Mouse (Mus musculus) splenic B cell, adult 2 months (primary cell): ENCODE data around the gene Mboat7.
A peak's percentile ranks its signal among the peaks of the same experiment; 100 is the strongest.
"Not testable (repeated sequence)": the region's sequence is repeated elsewhere in the genome, so short reads cannot be mapped to it uniquely, and the experiment has no call there.

Experiments
- DNase-seq: peaks from one replicate; pipeline ENCODE4 v3.0.0-alpha.2; 2011; ENCODE audit warnings: low read depth, low spot score
- H3K27me3 ChIP-seq: 2 replicates; pipeline ENCODE4 v1.6.1; 2012; ENCODE audit warnings: mild to moderate bottlenecking, low read length, moderate library complexity, mixed read lengths; ENCODE audit not compliant: control insufficient read depth, poor library complexity, insufficient read depth, severe bottlenecking
- H3K36me3 ChIP-seq: 2 replicates; pipeline ENCODE4 v1.6.1; 2012; ENCODE audit warnings: mild to moderate bottlenecking, low read length, moderate library complexity, mixed read lengths; ENCODE audit not compliant: control insufficient read depth, poor library complexity, insufficient read depth, severe bottlenecking

Gene Mboat7

DNA sequence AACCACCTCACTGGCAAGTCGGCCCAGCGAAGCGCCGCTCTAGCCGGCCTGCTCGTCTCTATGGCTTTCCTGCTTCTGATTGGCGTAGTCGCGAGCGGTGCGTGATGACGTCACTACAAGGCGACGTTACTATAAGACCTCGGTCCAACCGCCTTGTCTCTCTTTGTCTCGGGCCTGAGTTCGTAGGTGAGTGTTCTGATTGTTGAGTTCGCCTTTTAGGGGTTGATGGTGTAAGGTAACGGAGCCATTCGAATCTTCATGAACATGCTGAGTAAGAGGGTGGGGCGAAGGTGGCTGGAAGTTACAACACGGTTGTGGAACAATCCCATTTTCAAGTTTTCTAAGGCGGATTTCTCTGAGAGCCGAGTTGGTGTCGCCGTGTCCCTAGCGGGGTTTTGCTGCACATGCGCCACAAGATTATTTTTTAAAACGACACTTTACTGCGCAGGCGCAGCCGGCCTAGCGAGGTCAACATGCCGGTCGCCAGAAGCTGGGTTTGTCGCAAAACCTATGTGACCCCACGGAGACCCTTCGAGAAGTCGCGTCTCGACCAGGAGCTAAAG lies 10.6 kb upstream of the Mboat7 start, which contains the start of gene Rps9:
Gene Rps9 (plus strand): TSS at position 115 of the 563 bp plus-strand sequence.
- H3K36me3 ChIP-seq: peaks cover 2% of the 10 kb centered on the region; the same call in 1 of the 2 replicates
- H3K27me3 ChIP-seq: no peaks in the 10 kb centered on the region
- DNase-seq: peak; percentile 99

GRCm38 (mm10) chr7:3703148-3703878 lies 10.0 kb upstream of the Mboat7 start:
- peak; percentile 31 for DNase-seq
- Histone ChIP-seq H3K36me3 (peaks cover 5% of the 10 kb centered on the region; the same call in 1 of the 2 replicates), H3K27me3 (no peaks in the 10 kb centered on the region)

DNA sequence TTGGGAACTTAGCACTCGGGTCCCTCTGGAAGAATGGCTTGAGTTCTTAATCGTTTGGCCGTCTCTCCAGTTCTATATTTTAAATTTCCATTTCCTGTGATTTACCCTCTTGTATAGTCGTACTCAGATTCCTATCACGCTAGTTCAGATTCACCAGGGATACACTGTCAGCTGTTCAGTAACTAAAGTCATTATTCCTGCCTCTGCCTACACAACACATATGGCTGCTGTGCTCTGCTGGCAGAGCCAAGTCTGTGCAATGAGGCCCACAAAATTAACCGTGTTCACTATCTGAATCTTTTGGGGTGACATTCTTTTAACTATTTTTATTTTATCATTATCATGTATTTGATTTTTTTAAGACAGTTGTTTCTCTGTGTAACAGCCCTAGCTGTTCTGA lies 5.1 kb upstream of the Mboat7 start:
- no peak for DNase-seq
- peaks cover 4% of the 10 kb centered on the region for H3K36me3 ChIP-seq
- H3K27me3 ChIP-seq: no peaks in the 10 kb centered on the region

- H3K36me3 ChIP-seq, DNase-seq, H3K27me3 ChIP-seq: not testable (repeated sequence)
Measured at GRCm38 (mm10) chr7:3694949-3695305, 1.6 kb upstream of the Mboat7 start.

DNA sequence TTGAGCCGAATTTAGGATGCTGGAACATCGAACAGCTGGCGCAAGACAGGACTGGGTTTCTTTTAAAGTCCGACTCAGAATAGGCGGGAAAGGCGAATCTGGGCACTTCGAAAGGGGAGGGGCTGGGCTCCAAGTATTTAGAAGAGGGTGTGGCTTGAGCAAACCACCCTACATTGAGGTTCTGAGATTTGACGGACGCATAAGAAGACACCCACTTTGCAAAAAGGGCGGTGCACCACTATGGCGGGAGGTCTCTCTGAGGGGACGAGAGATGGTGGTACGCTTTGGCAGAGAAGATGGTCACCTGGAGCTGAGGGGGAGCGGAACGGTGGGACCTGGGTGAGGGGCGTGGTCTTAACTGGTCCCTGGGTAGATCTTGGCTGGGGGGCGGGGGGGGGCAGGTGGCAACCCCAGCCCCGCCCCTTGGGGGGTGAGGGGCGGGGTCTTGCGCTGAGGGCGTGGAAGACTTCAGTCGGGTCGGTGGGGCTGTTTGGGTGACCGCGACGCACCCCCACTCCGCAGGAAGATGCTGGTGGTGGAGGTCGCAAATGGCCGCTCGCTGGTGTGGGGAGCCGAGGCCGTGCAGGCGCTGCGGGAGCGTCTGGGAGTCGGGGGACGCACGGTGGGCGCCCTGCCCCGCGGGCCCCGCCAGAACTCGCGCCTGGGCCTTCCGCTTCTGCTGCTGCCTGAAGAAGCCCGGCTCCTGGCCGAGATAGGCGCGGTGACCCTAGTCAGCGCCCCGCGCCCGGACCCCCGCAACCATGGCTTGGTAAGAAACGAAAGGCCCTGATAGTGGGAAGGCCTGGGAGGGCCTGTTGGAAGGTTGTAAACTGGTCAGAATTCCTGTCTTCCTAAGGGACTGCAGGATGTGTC lies 989 bp upstream of the Mboat7 start:
- peaks cover 7% of the 10 kb centered on the region for H3K36me3 ChIP-seq
- DNase-seq: peak; percentile 89
- H3K27me3 ChIP-seq: no peaks in the 10 kb centered on the region

GRCm38 (mm10) chr7:3693809-3694075 lies 419 bp upstream of the Mboat7 start:
- no peaks in the 10 kb centered on the region for H3K27me3 ChIP-seq
- peaks cover 7% of the 10 kb centered on the region for H3K36me3 ChIP-seq
- no peak for DNase-seq

DNA sequence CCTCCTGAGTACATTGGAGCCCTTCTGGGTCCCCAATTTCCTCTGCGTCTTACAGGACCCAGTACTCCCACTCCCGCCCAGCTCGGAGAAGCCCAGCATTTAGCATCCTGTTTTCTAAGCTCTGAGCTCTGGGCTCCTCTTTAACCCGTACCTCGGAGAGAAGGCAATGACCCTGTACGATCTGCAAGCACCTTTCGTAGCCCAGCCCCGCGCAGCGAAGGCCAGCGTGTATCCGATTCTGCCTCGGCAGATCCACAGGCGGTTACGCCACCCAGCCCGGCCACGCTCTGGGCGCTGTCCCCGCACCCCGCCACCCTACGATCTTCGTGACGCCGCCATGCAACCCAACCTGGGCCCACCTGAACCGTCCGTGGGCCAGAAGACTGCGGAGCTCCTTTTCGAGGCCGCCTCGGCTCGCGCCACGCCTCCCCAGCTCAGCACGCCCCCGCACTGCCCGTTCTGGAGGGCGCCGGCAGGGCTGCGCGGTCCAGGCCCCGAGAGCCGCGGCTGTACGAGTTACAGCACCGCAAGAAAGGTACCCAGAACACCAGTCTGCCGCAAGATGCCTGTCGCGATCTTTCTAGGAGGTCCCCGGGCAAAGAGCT lies 839 bp downstream of the Mboat7 start, which contains the start of gene Tsen34:
Gene Tsen34 (plus strand): TSS at position 482 of the 605 bp plus-strand sequence.
- no peaks in the 10 kb centered on the region for H3K27me3 ChIP-seq
- DNase-seq: no peak
- peaks cover 4% of the 10 kb centered on the region for H3K36me3 ChIP-seq

GRCm38 (mm10) chr7:3691919-3692318 lies 1.4 kb downstream of the Mboat7 start:
- DNase-seq: no peak

GRCm38 (mm10) chr7:3685400-3686187 lies 7.7 kb downstream of the Mboat7 start:
- Histone ChIP-seq H3K36me3 (peaks cover 16% of the 10 kb centered on the region), H3K27me3 (no peaks in the 10 kb centered on the region)
- no peak for DNase-seq

More at GRCm38 (mm10) chr7:3691919-3692318, 1.4 kb downstream of the Mboat7 start:
- no peaks in the 10 kb centered on the region for H3K27me3 ChIP-seq
- peaks cover 5% of the 10 kb centered on the region for H3K36me3 ChIP-seq

DNA sequence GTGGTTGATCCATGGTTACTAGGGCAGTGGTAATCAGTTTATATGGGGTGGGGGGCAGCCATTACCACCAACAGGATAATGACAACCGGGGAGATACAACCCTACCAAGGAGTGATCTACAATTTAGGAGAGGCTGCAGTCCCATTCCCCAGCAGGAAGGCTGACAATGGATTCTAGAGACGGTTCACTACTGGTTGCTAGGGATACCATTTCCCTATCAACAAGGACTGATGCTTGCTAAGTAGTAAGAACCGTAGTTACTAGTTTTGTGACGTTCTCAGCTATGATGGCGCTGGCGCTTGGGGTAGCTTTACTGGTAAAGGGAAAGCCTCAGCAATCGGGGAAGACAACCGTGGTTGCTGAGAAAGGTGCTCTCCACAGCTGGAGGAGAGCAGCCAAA lies 8.6 kb downstream of the Mboat7 start:
- DNase-seq: no peak

DNA sequence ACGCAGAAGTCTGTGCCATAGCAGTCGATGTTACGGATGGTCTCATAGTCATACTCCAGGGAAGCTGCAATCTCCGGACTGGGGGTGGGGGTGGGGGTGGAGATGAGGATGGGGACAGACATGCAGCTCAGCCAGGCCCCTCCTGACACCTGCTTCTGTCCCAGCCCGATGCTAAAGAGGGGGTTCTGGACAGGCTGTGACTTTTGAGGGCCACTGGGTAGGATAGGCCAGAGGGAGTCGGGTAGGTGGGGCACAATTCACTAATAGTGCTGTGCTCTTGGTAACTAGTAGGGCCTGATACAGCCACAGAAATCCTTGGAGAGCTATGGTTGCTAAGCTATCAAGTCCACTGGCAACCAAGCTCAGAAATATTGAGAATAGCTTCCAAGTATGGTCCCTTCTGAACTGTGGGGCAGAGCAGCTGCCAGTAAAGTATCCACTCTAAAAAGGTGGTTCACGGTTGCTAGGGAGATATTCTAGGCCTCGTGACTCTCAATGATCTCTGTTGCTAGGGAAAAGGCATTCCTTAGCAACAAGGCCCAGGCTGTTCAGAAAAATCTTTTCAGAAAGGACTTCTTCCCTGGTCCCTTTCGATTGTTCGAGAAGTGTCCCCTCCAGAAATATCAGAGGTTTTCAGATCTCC lies 9.3 kb downstream of the Mboat7 start:
- no peak for DNase-seq
- no peaks in the 10 kb centered on the region for H3K27me3 ChIP-seq

More for the DNA sequence above, 8.6 kb downstream of the Mboat7 start:
- Histone ChIP-seq H3K27me3 (no peaks in the 10 kb centered on the region), H3K36me3 (peaks cover 13% of the 10 kb centered on the region)

DNA sequence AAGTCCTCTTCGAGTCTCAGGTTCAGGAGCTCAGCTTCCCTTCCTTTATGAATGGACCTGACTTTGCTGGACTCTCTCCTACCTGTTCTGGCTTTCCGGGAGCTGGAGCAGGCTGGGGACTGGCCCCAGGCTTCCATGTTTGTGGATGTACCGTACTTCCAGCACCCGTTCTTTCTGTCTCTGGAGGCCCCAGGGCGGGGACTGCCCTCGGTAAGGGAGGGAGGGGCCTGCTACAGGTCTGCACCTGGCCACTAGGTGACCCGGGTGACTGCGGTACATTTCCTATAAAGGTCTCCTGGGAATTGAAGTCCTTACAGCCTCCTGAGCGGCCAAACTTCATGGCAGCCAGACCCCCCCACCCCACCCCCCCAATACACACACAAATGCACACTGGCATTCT lies 16.0 kb downstream of the Mboat7 start, which contains the start of gene Tmc4:
Gene Tmc4 (minus strand): TSS at position 212 of the 400 bp plus-strand sequence.
- DNase-seq: no peak
- H3K27me3 ChIP-seq: no peaks in the 10 kb centered on the region
- peaks cover 5% of the 10 kb centered on the region for H3K36me3 ChIP-seq

More for the DNA sequence above, 9.3 kb downstream of the Mboat7 start:
- peaks cover 14% of the 10 kb centered on the region for H3K36me3 ChIP-seq

DNA sequence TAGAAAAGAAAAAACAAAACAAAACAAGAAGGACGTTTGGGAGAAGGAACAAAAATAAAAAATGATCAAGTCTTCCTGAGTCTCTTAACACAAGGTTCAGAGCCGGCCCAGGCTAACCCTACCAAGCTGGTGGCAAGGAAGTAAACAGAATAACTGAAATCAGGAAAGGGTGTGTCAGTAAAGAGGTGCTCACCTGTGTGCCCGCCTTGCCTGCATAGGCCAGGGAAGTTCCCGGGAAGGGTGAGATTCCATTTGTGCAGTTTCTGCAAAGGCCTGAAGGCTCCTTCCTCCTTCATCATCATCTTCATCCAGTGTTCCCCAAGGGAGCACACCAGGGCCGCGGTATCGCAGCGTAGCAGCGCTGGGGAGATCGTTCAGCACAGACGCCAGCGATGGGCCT lies 17.0 kb downstream of the Mboat7 start:
- peaks cover 5% of the 10 kb centered on the region for H3K36me3 ChIP-seq
- no peak for DNase-seq
- no peaks in the 10 kb centered on the region for H3K27me3 ChIP-seq

GRCm38 (mm10) chr7:3675228-3675548 lies 18.1 kb downstream of the Mboat7 start:
- DNase-seq: no peak
- H3K27me3 ChIP-seq: no peaks in the 10 kb centered on the region
- peaks cover 3% of the 10 kb centered on the region for H3K36me3 ChIP-seq
